8 mouse cellular contexts compared by ENCODE assay signal in genomic region chr10:93889579-93889950, GRCm38 (mm10). TPM values are rescaled to one million over a fixed set of nuclear protein-coding genes. Genes with fewer than 3 reads are reported as not detected.
DNase-seq lines count a peak whose midpoint lies in the region; ATAC-seq lines count a peak whose summit lies in the region.

No protein-coding gene starts in this region.

- H3K4me3 ChIP-seq in intestine, embryonic 14.5 days (ENCODE audit: low read depth, low read length), result peak overlapping the region; percentile 97

- peak overlapping the region; percentile 95 for H3K9ac ChIP-seq in intestine, embryonic 14.5 days (ENCODE audit: low read length)

- no peaks in the 10 kb centered on the region for H3K27me3 ChIP-seq in intestine, embryonic 14.5 days (replicated peaks; ENCODE audit: control insufficient read depth, insufficient read depth, low read length)

- H3K4me1 ChIP-seq in intestine, embryonic 14.5 days (replicated peaks; ENCODE audit: control insufficient read depth, insufficient read depth, low read length), result peaks cover 8% of the 10 kb centered on the region

- WGBS in intestine, embryonic 14.5 days, result under 1% methylated on average over 22 of the region's 30 CpGs

- peak; percentile 86 for DNase-seq in adrenal gland, adult 18-20 months (ENCODE audit: low spot score in 2 of 2)
- DNase-seq in embryo, embryonic 10.5 days (ENCODE audit: low spot score), result peak; percentile 95
- DNase-seq in gastrocnemius, postnatal 14 days, result peak; percentile 89
- DNase-seq in intestine, embryonic 14.5 days (ENCODE audit: low spot score), result peak; percentile 91
- DNase-seq in left cerebral cortex, postnatal 10 days (ENCODE audit: extremely low spot score in 1 of 2, low spot score in 2 of 2), result peak; percentile 83 to 94
- DNase-seq in right cerebral cortex, postnatal 10 days (ENCODE audit: low spot score in 2 of 2), result peak; percentile 94
- peak; percentile 82 for DNase-seq in urinary bladder, postnatal 25 days (ENCODE audit: low spot score)

- H3K27ac ChIP-seq in intestine, embryonic 14.5 days (ENCODE audit: low read depth), result peak overlapping the region; percentile 80

- H3K36me3 ChIP-seq in intestine, embryonic 14.5 days (ENCODE audit: control insufficient read depth, insufficient read depth, low read length), result peaks cover 25% of the 10 kb centered on the region

- peak overlapping the region; percentile 88 for H3K4me2 ChIP-seq in intestine, embryonic 14.5 days (ENCODE audit: low read length)

- H3K9me3 ChIP-seq in intestine, embryonic 14.5 days (ENCODE audit: control insufficient read depth, low read length), result no peaks in the 10 kb centered on the region

- ATAC-seq in intestine, embryonic 14.5 days (replicated peaks; ENCODE audit: low FRiP score, low TSS enrichment, low read depth), result peak; percentile 96
- peak; percentile 73 for ATAC-seq in megakaryocyte progenitor cell, adult 5-6 weeks (replicated peaks; ENCODE audit: poor library complexity)

- intact Hi-C loops in gastrocnemius, postnatal 14 days (cut with DNase I; ENCODE audit: low total_unique reads), result no loop called here
- intact Hi-C loops in left cerebral cortex, postnatal 10 days (cut with DNase I), result no loop called here

RNA-seq across cellular contexts. Expression of gene Metap2, which starts 7.3 kb away (rescaled TPM):
- 100 to 1,000 TPM; 145 to 178 TPM for total RNA-seq in adrenal gland, adult 18-20 months (2021)
- 100 to 1,000 TPM; 159 to 171 TPM for total RNA-seq in gastrocnemius, postnatal 14 days (2021)
- 206 and 207 TPM in 2 replicates for polyA plus RNA-seq in intestine, embryonic 14.5 days (2014; fragmentation: Nextera tagmentation; extraction: Ambion mirVana)
- 100 to 1,000 TPM; 132 TPM for total RNA-seq in left cerebral cortex, postnatal 10 days (2021)
- total RNA-seq in megakaryocyte progenitor cell, adult 5-6 weeks (2015), result 379 and 381 TPM in 2 replicates
- 286 and 389 TPM in 2 replicates for total RNA-seq in megakaryocyte progenitor cell, adult 5-6 weeks (2017)

RNA-seq across cellular contexts. Expression of gene Usp44, which starts 58.2 kb away (rescaled TPM):
- not detected for total RNA-seq in adrenal gland, adult 18-20 months (2021)
- total RNA-seq in gastrocnemius, postnatal 14 days (2021), result under 1 TPM; 0.31 to 0.45 TPM
- polyA plus RNA-seq in intestine, embryonic 14.5 days (2014; fragmentation: Nextera tagmentation; extraction: Ambion mirVana), result 0.38 and 0.86 TPM in 2 replicates
- not detected for total RNA-seq in left cerebral cortex, postnatal 10 days (2021)
- total RNA-seq in megakaryocyte progenitor cell, adult 5-6 weeks (2015), result 1.3 and 1.8 TPM in 2 replicates
- total RNA-seq in megakaryocyte progenitor cell, adult 5-6 weeks (2017), result 2.2 and 2.7 TPM in 2 replicates

Comparison
In these comparisons a context has a peak if more than half of its experiments do, and no peak if none do; other contexts are left out.
1. Peak in every context shown above with its lines: DNase-seq, ATAC-seq, H3K4me3 ChIP-seq and H3K27ac ChIP-seq.